Mouse (Mus musculus): ENCODE data around the gene Pde4d.

The Pde4d gene

GRCm38 (mm10) chr13:108824638-108825310 is 375.0 kb downstream of the Pde4d start:
- DNase-seq (ENCODE audit: low spot score in 2 of 2) = peak; percentile 3

GRCm38 (mm10) chr13:108825501-108825900 is 375.8 kb downstream of the Pde4d start:
- DNase-seq (ENCODE audit: low spot score in 2 of 2) = no peak

DNA sequence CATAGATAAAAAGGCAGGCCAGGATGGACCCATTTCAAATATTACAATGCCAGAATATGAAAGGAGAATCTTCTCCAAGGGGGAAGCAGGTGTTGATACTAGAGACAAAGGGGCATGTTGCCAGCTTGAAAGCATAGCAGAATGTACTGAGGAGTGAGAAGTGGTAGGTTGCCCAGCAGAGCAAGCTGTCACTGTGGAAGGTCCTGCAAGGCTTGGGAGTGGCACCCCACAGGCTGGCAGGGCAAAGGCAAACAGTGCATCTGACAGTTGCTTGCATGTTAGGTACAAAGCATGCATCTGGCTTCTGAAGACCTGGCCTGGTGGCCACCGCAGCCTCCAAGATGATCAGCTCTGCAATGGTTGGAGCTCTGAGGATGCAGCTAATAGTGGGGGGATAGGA is 384.4 kb downstream of the Pde4d start:
- no peak for DNase-seq (ENCODE audit: low spot score in 2 of 2)

- DNase-seq (ENCODE audit: low spot score in 2 of 2) = no peak
These were observed 386.6 kb downstream of the Pde4d start for GRCm38 (mm10) chr13:108836314-108836713.

- no peak for DNase-seq (ENCODE audit: low spot score in 2 of 2)
These were observed 389.4 kb downstream of the Pde4d start for GRCm38 (mm10) chr13:108839142-108839541.

DNA sequence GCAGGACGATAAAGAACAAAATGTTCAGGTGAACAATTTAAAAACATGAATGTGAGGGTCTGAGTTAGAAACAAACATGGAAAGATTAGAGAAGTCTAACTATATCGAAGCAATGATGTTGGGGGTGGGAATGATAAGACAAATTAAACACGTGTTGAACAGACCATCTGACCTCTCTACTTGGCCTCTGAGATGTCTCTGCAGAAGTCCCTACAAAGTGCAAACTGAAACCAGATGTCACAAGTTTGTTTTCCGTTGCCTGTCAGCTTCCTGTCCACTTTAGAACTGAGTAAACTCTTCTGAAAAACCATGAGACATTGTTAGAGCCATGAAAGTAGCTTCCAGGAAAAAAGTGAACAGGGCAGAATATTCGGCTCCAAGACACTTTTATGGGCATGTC is 404.3 kb downstream of the Pde4d start:
- no peak for DNase-seq (ENCODE audit: low spot score in 2 of 2)

GRCm38 (mm10) chr13:108856776-108857435 is 407.2 kb downstream of the Pde4d start:
- no peak for DNase-seq (ENCODE audit: low spot score in 2 of 2)

- no peak for DNase-seq (ENCODE audit: low spot score in 2 of 2)
These were observed 409.6 kb downstream of the Pde4d start for GRCm38 (mm10) chr13:108859336-108859735.

GRCm38 (mm10) chr13:108860737-108861136 is 411.0 kb downstream of the Pde4d start:
- no peak for DNase-seq (ENCODE audit: low spot score in 2 of 2)

DNA sequence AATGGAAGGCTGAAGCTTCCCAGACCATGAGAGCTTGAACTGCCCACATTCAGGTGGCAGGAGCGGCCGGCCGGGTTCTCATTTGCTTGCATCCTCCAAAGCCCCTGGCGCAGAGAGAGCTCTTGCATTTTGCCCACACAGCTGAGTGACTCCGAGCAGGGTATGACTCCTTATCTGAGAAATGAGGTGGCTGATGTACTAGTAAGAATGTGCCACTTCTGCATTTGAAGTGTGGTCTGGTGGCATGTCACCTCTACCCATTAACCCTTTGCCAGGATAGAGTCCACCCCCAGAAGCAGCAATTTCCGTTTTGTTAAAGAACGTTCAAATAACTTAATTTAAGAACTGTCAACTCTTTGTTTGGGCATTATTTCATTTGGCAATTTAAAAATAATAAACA is 412.0 kb downstream of the Pde4d start:
- DNase-seq (ENCODE audit: low spot score in 2 of 2) = no peak

- no peak for DNase-seq (ENCODE audit: low spot score in 2 of 2)
These were observed 412.4 kb downstream of the Pde4d start for GRCm38 (mm10) chr13:108862173-108862572.

DNA sequence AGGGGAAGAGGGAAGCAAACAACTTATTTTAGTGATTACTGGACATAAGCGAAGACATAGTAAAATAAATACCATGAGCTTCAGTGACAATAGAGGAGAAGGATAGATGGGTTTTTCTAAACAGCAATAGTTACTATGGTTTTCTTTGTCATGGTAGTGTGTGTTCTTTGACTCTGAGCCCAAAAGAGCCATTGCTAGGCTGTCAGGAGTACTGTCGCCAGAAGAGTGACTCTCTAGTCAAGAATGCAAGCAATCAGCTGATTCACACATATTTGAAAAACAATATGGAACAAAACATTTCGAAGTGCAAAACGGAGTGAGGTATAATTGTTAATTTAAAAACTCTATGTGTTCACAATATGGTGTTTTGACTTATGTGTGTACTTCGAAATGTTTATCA is 450.4 kb downstream of the Pde4d start:
- no peak for DNase-seq (ENCODE audit: low spot score in 2 of 2)

- DNase-seq (ENCODE audit: low spot score in 2 of 2) = no peak
These were observed 455.4 kb downstream of the Pde4d start for GRCm38 (mm10) chr13:108905121-108905520.

DNA sequence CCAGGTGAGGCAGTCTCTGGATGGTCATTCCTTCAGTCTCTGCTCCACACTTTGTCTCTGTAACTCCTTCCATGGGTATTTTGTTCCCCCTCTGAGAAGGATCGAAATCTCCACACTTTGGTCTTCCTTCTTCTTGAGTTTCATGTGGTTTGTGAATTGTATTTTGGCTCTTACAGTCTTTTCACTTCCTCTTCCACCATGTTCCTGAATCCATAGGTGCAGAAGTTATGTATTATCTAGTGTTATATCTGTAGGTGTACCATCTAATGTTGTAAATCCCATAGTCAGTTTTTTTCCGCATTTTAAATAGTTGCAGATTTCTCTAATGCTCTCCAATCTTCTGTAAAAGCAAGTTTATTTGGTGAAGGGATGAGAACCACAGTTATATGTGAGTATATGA is 459.4 kb downstream of the Pde4d start:
- DNase-seq (ENCODE audit: low spot score in 2 of 2) = no peak

DNA sequence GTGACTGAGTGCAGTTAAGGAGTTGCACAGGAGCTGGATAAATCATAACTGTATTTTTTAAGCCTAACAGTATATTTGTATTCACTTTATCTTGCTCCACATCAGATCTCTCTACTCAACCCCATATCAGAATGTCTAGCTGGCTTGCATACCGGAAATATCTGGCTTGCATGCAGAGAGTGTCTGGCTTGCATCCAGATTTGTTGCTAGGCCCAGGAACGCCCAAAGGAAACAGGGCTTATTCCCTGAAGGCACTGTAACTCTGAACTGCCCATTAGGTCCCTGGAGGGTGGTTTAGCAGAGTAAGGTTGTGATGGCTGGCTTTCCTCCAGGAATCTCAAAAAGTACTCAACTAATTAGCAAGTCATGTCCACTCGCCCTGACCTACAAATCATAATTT is 464.9 kb downstream of the Pde4d start:
- DNase-seq (ENCODE audit: low spot score in 2 of 2) = no peak

DNA sequence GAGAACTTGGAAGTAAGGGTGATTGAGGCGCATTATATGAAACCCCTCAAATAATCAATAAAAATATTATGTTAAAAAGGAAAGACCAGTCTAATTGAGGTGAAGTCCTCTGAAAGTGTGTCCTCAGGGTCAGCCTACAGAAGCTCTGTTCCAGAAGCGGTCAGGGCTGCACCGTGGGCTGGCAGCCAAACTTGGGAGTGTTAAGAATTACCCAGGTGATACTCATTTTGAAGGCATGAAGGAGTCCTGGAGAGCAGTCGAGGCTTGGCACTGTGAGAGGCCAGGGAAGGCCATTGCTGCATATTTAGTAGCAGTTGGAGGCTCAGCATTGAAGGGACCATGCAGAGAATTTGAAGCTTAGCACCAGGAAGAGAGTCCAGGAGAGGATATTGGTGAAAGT is 471.4 kb downstream of the Pde4d start:
- DNase-seq (ENCODE audit: low spot score in 2 of 2) = no peak

DNA sequence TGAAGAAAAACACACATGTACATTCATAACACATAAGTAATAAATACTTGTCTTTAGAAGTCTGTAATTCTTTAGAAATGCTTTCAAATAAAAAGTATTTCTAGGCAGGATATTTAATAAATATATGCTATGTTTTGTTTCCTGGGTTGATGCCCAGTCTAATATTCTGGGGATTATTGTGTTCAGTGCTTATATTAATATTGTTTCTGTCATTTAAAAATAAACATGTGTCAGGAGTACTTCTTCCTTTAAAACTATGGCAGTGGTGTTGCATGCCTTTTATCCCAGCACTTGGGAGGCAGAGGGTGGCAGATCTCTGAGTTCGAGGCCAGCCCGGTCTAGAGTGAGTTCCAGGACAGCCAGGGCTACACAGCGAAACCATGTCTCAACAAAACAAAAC is 485.1 kb downstream of the Pde4d start:
- no peak for DNase-seq (ENCODE audit: low spot score in 2 of 2)

- no peak for DNase-seq (ENCODE audit: low spot score in 2 of 2)
These were observed 487.5 kb downstream of the Pde4d start for GRCm38 (mm10) chr13:108937272-108937671.

- no peak for DNase-seq (ENCODE audit: low spot score in 2 of 2)
These were observed 503.2 kb downstream of the Pde4d start for GRCm38 (mm10) chr13:108952911-108953310.

DNA sequence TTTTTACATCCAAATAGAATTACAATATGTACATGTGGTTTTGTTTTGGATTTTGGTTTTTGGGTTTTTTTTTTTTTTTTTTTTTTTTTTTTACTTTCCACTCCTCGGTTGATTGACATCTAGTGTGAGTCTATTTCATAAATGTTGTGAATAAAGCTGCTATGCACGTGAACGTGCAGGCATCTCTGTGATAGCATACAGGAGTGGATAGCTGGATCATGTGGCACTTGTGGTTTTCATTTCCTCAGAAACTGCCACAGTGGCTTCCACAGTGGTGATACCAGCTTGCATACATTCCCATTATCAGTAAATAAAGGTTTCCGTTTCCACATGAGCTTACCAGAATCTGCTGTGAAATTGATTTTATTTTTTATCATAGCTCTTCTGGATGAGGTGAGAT is 506.3 kb downstream of the Pde4d start:
- DNase-seq (ENCODE audit: low spot score in 2 of 2) = no peak

- no peak for DNase-seq (ENCODE audit: low spot score in 2 of 2)
These were observed 514.3 kb downstream of the Pde4d start for GRCm38 (mm10) chr13:108964056-108964455.

DNA sequence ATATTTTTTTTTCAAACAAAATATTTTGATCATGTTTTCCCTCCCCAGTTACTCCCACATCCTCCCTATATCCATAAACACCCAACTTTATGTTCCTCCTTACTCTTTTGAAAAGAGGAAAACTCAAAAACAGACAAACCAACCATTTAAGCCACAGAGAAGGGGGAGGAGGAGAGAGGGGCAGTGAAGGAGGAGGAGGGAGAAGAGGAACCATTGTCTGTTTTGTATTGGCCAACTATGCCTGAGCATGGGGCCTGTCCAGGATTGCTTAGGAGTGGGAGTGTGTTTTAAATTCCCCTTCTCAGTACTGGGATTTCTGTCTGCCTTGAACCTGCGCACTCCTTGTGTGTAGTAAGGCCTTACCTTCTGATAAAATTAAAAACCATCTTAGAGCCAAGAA is 531.4 kb downstream of the Pde4d start:
- DNase-seq (ENCODE audit: low spot score in 2 of 2) = no peak

DNA sequence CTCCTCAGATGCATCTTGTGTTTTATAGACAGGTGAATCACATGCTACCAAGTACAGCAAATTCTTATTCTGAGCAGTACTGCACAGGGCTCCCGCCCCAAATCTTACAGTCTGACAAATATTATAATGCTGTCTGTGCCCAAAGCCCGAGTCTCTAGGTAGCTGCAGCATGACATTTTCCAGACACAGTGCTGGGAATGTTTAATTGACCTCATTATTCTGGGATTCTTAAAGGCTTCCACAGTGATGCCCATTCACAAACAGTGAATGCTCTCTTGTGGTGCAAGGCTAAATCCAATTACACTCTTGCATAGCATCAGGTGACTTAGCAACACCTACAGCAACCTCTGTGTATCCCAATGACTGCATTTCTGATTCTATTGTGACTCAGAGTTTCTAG is 549.0 kb downstream of the Pde4d start:
- no peak for DNase-seq (ENCODE audit: low spot score in 2 of 2)

DNA sequence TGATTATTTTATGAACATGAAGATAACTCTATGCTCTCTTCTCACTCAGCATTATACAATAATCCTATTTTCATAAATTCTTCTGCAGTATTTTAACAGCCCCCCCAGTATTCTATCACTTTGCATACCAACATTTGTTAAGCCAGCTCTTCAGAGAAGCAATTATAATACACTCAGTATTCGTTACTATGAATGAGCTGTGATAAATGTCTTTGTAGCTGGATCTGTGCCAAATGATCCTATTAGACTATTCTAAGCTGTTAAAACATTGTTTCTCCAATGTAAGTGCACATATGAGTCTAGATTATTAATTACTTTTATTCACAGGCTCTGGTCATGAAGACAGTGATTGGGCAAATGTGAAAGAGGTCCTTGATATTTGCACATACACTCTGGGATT is 575.0 kb downstream of the Pde4d start:
- DNase-seq (ENCODE audit: low spot score in 2 of 2) = no peak

Data from right cerebral cortex, postnatal 36 days (tissue).